Mouse (Mus musculus) right cerebral cortex, postnatal 10 days (tissue): ENCODE measurements at regions not wholly inside any gene's neighbourhood (a gene's known extent, or its start where the extent isn't known, plus 50 kb on each side); places are given as distances from the start of the nearest gene placed in this dataset.

ENCODE experiments used
- DNase-seq, 2 experiments: peaks; one replicate each; pipeline ENCODE4 v3.0.0; 2021; ENCODE audit warnings: low spot score in 2 of 2

- no peak for DNase-seq
Observed at GRCm38 (mm10) chr10:65244527-65244926, 1154.5 kb upstream of the Lrrtm3 start.

GRCm38 (mm10) chr10:65224130-65224529, 1134.1 kb upstream of the Lrrtm3 start:
- no peak for DNase-seq

- no peak for DNase-seq
Observed at GRCm38 (mm10) chr10:65221181-65221580, 1131.1 kb upstream of the Lrrtm3 start.

DNA sequence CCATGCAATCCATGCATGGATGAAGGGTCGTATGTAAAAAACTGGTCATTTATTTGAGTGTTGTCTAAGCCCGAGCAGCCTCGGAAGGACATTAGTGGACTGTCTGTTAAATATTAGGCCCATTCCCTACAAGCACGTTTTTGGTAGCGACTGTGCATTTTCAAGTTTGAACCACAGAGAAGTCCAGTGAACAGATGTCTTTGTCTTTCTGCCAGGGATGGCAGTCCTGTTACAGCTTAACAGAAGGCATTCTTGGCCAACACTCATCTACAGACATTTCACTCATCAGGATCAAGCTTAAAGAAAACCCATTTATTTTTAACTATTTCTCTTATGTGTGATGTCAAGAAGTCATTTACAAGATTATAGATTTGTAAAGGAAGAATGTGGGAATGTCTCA, 1129.2 kb upstream of the Lrrtm3 start:
- DNase-seq = peak in 1 of 2 experiments; percentile 19

DNA sequence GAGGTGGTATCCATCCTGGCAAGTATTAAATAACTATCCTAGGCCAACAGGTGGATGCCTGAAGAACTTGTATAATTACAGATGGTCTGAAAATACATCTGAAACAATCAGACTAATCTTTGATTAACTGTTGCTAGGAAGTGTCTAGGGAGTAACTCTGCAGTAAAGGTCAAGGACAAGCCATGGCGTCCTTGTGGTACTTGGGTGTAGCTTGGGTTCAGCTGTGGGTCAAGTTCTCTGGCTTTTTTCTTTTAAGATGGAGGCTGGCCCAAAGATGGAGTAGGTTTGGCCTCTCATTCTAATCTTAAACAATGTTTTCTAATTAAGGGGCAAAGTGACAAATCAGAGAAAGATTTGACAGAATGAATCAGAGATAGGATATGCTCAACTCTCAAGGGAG, 1126.1 kb upstream of the Lrrtm3 start:
- no peak for DNase-seq

GRCm38 (mm10) chr10:65215206-65215605, 1125.1 kb upstream of the Lrrtm3 start:
- DNase-seq = no peak

DNA sequence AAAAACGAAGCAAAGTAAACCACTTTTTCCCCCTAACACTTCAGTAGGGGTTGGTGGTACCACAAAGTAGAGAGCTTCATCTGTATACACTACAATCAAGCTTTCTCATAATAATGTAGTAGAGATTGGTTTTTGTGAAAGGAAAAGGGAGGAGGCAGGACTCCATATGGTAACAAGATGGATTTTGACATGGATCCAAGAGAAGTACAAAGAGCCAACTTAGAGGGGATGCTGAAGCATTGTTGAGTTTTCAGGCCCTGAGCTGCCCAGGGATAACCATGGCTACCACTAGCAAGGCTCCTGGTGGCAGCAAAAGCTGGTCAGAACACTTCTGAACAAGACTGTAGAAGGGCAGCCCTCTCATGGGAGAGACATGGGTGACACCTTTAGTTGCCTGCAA, 1093.6 kb upstream of the Lrrtm3 start:
- no peak for DNase-seq

GRCm38 (mm10) chr10:65182597-65182996, 1092.5 kb upstream of the Lrrtm3 start:
- no peak for DNase-seq

- peak in 1 of 2 experiments; percentile 25 for DNase-seq
Observed at GRCm38 (mm10) chr10:65179101-65179500, 1089.0 kb upstream of the Lrrtm3 start.

- DNase-seq = no peak
Observed at GRCm38 (mm10) chr10:65154131-65154530, 1064.1 kb upstream of the Lrrtm3 start.

- no peak for DNase-seq
Observed at GRCm38 (mm10) chr10:65124940-65125610, 1035.0 kb upstream of the Lrrtm3 start.

- no peak for DNase-seq
Observed at GRCm38 (mm10) chr10:65118212-65118611, 1028.1 kb upstream of the Lrrtm3 start.

- DNase-seq = no peak
Observed at GRCm38 (mm10) chr10:65114586-65114985, 1024.5 kb upstream of the Lrrtm3 start.

GRCm38 (mm10) chr10:65110729-65111128, 1020.7 kb upstream of the Lrrtm3 start:
- DNase-seq = no peak

DNA sequence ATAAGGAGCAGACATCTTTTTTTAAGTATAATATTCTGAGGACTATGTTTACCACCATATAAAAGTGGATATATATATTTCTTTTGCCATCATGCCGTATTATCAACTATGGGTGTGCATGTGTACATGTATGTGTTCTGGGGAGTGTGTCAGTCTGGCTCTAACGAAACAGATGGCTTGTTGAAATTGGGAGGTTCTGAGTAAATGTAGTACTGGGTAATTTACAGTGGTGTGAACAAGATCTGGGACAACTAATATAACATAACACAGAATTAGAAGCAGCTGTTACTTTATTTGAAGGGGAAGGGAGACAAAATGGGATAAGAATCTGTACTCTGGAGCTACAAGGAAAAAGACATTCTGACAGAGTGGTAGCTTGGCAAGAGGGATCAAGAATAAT, 1017.3 kb upstream of the Lrrtm3 start:
- DNase-seq = no peak

DNA sequence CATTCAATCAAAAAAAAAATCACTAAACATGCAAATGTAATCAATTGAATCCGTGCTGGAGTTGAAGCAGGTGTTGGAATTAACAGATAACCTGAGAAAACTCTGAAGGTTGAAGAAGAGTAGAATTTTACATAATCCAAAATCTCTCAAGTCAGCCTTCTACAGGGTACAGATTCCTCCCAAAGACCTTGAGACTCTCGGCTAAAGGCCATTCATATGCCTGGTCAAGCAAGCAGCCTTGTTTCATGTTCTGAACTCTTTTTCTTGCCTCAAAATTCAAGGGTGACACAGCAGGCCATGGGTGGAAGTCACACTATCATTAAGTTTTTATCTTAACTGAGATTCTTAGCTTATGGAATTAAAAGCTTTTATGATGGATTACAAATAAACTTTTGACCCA, 994.4 kb upstream of the Lrrtm3 start:
- no peak for DNase-seq

DNA sequence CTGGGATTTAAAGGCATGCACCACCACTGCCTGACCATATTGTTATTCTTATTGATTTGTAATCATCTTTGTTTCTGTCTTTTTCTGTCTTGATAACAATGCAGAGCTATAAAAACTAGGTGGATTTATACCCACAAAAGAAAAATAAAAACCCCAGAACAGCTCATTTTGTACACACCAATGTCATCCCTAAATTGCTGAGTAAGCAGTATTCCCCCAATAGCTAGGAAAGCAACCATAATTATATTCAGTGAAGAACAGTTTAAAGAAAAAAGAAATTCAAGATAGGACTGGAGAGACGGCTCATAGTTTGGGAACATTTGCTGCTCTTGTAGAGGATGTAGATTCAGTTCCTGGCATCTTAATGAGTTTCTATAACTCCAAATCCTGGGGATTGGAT, 991.6 kb upstream of the Lrrtm3 start:
- DNase-seq = no peak

DNA sequence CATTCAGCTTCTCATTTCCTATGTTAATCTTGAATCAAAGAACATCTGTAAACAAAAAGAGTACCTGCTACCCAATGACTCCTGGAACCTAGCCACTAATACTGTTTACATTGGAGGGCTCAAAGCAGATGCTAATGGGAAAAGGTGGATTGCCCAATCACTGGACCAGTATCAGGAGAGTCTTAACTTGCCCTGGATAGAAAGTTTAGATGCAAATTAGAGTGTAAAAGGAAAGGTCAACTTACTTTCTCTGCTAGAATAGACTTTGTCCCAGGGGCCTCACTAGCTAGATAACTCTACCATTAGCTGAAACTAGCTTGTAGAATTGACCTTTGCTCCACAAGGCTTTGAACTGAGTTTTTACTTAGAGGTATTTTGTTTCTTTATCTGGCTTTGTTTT, 968.0 kb upstream of the Lrrtm3 start:
- no peak for DNase-seq
